Mouse (Mus musculus): ENCODE measurements at regions not wholly inside any gene's neighbourhood (a gene's known extent, or its start where the extent isn't known, plus 50 kb on each side); places are given as distances from the start of the nearest gene placed in this dataset.

DNA sequence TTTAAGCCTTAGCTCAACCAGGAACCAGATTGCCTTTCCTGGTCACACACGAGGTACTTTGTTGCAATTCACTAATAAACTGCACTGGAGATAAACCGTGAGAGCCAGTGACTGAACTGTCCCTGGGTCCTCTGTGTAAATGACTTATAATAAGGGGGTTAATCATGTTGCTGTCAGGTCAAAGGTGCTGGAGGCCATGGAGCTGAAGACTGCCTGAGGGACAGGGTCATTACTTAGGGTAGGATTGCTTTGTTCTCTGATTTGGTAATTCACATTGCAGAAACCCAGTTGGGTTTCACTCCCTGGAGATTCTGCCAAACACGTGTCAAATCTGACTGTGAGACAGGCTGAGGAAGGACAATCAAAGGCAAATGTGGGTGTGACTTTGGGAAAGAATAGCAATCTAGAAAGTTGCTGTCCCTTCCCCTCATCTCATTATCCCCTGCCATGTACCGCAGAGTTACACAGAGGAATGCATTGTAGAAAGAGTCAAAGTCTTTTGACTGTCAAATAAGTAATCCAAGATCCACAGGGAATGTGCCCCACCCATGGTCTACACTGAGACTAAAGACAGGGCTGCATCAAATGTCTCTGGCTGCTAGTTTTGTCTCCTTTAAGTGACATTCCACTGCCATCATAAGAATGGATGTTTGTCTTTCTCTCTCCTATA lies 51.8 kb upstream of the Fam98a start:
- no peak for DNase-seq
- intact Hi-C loops (cut with DNase I): no loop called here

Data from left cerebral cortex, postnatal 4 days (tissue).